Mouse (Mus musculus): ENCODE results near the gene Dnm2.

GRCm38 (mm10) chr9:21427773-21428172, 3.1 kb downstream of the Dnm2 start:
- TF ChIP-seq POLR2A (IDR thresholded peaks at IDR 0.05; ENCODE audit: borderline replicate concordance, insufficient read depth, low read length) (no peak), CTCF (IDR thresholded peaks at IDR 0.05; ENCODE audit: borderline replicate concordance, insufficient read depth, low read depth, low read length) (no peak)
